In genomic region chr17:32992699-32993474, GRCm38 (mm10) we compare ENCODE assay signal across 8 mouse cellular contexts. TPM values are rescaled to one million over a fixed set of nuclear protein-coding genes. Genes with fewer than 3 reads are reported as not detected.
DNase-seq lines count a peak whose midpoint lies in the region; ATAC-seq and TF ChIP-seq lines count a peak whose summit lies in the region.

Gene Zfp952 (plus strand): TSS chr17:32993129.

- WGBS in forebrain, embryonic 11.5 days = under 1% methylated on average over 21 of the region's 21 CpGs
- 1% methylated on average over 21 of the region's 21 CpGs for WGBS in heart, embryonic 16.5 days
- WGBS in liver, embryonic 15.5 days (ENCODE audit: insufficient replicate concordance) = under 1% methylated on average over 21 of the region's 21 CpGs
- 2% methylated on average over 21 of the region's 21 CpGs for WGBS in neural tube, embryonic 12.5 days

- H3K36me3 ChIP-seq in CH12.LX (replicated peaks in 1 of 2; ENCODE audit: control insufficient read depth in 1 of 2, insufficient read depth in 1 of 2, low read length in 1 of 2) = peaks cover 9 to 23% of the 10 kb centered on the region in 2 experiments
- peaks cover 4% of the 10 kb centered on the region; the same call in 1 of the 2 replicates for H3K36me3 ChIP-seq in forebrain, embryonic 11.5 days (ENCODE audit: control insufficient read depth, insufficient read depth, low read length)
- peaks cover 8% of the 10 kb centered on the region for H3K36me3 ChIP-seq in heart, embryonic 16.5 days (ENCODE audit: control insufficient read depth, insufficient read depth)
- H3K36me3 ChIP-seq in liver, embryonic 15.5 days (replicated peaks) = 0 out of 2 replicates have a peak, but pooled peaks cover 6% of the 10 kb centered on the region
- peaks cover 18% of the 10 kb centered on the region for H3K36me3 ChIP-seq in neural tube, embryonic 12.5 days

- H3K27me3 ChIP-seq in CH12.LX (replicated peaks) = no peaks in the 10 kb centered on the region
- H3K27me3 ChIP-seq in forebrain, embryonic 11.5 days (ENCODE audit: control insufficient read depth, insufficient read depth, low read length) = no peaks in the 10 kb centered on the region
- no peaks in the 10 kb centered on the region for H3K27me3 ChIP-seq in heart, embryonic 16.5 days (ENCODE audit: control insufficient read depth, insufficient read depth, low read length)
- no peaks in the 10 kb centered on the region for H3K27me3 ChIP-seq in liver, embryonic 15.5 days
- no peaks in the 10 kb centered on the region for H3K27me3 ChIP-seq in neural tube, embryonic 12.5 days (replicated peaks)

- in situ Hi-C loops in CH12.LX (cut with MboI; ENCODE audit: low pct_ligation_motif_present, low pct_unique_long_range_greater_than_20kb, low sequenced_read_pairs) = no loop called here

- H3K27ac ChIP-seq in CH12.LX (ENCODE audit: insufficient read depth, low read depth) = peak within 1 kb of the TSS; percentile 54; the same call in 1 of the 2 replicates
- peak within 1 kb of the TSS; percentile 41; the same call in 1 of the 2 replicates for H3K27ac ChIP-seq in forebrain, embryonic 11.5 days (ENCODE audit: low read depth, low read length)
- H3K27ac ChIP-seq in heart, embryonic 16.5 days (ENCODE audit: low read length) = peak within 1 kb of the TSS; percentile 72
- peak within 1 kb of the TSS; percentile 76 for H3K27ac ChIP-seq in liver, embryonic 15.5 days (replicated peaks)
- H3K27ac ChIP-seq in neural tube, embryonic 12.5 days = peak within 1 kb of the TSS; percentile 15; the same call in 1 of the 2 replicates

- peaks cover 11% of the 10 kb centered on the region; the same call in 1 of the 2 replicates for H3K79me2 ChIP-seq in CH12.LX (replicated peaks; ENCODE audit: control insufficient read depth, extremely low read depth, insufficient read depth, poor library complexity, severe bottlenecking)

- H3K9me3 ChIP-seq in CH12.LX (replicated peaks; ENCODE audit: low read length) = no peaks in the 10 kb centered on the region
- no peaks in the 10 kb centered on the region for H3K9me3 ChIP-seq in forebrain, embryonic 11.5 days (ENCODE audit: control insufficient read depth, low read length)
- no peaks in the 10 kb centered on the region for H3K9me3 ChIP-seq in heart, embryonic 16.5 days (replicated peaks; ENCODE audit: control insufficient read depth, low read length)
- no peaks in the 10 kb centered on the region for H3K9me3 ChIP-seq in liver, embryonic 15.5 days (replicated peaks)
- H3K9me3 ChIP-seq in neural tube, embryonic 12.5 days = no peaks in the 10 kb centered on the region

- TF ChIP-seq CTCF in CH12.LX (conservative IDR thresholded peaks at IDR 0.05 in 1 of 2, IDR thresholded peaks at IDR 0.05 in 1 of 2; ENCODE audit: low read depth in 2 of 2, low read length in 2 of 2) = no peak

- H3K4me2 ChIP-seq in CH12.LX (ENCODE audit: insufficient read depth, low read depth, poor library complexity, severe bottlenecking) = peak within 1 kb of the TSS; percentile 86
- H3K4me2 ChIP-seq in forebrain, embryonic 11.5 days (ENCODE audit: low read depth, low read length, severe bottlenecking) = peak within 1 kb of the TSS; percentile 75
- H3K4me2 ChIP-seq in heart, embryonic 16.5 days (ENCODE audit: low read depth, low read length) = peak within 1 kb of the TSS; percentile 75
- H3K4me2 ChIP-seq in liver, embryonic 15.5 days = peak within 1 kb of the TSS; percentile 74
- H3K4me2 ChIP-seq in neural tube, embryonic 12.5 days (replicated peaks) = peak within 1 kb of the TSS; percentile 81

- no peak for TF ChIP-seq EP300 in CH12.LX (IDR thresholded peaks at IDR 0.05; ENCODE audit: low read length)

- peaks cover 0 to 15% of the 10 kb centered on the region in 2 experiments; a peak in 2 of 4 replicates for H3K4me1 ChIP-seq in CH12.LX (ENCODE audit: control insufficient read depth in 1 of 2, insufficient read depth in 2 of 2)
- H3K4me1 ChIP-seq in forebrain, embryonic 11.5 days (replicated peaks; ENCODE audit: control insufficient read depth, insufficient read depth, low read length) = no peaks in the 10 kb centered on the region; the same call in 1 of the 2 replicates
- peaks cover 11% of the 10 kb centered on the region for H3K4me1 ChIP-seq in heart, embryonic 16.5 days (ENCODE audit: control insufficient read depth, insufficient read depth, low read length)
- peaks cover 13% of the 10 kb centered on the region for H3K4me1 ChIP-seq in liver, embryonic 15.5 days (replicated peaks)
- H3K4me1 ChIP-seq in neural tube, embryonic 12.5 days = peaks cover 9% of the 10 kb centered on the region

- H3K9ac ChIP-seq in CH12.LX (ENCODE audit: insufficient read depth, low read depth) = peak within 1 kb of the TSS; percentile 79
- peak within 1 kb of the TSS; percentile 76 for H3K9ac ChIP-seq in forebrain, embryonic 11.5 days (ENCODE audit: low read length)
- H3K9ac ChIP-seq in heart, embryonic 16.5 days (ENCODE audit: low read length) = peak within 1 kb of the TSS; percentile 82
- H3K9ac ChIP-seq in liver, embryonic 15.5 days = peak within 1 kb of the TSS; percentile 77
- peak within 1 kb of the TSS; percentile 71 for H3K9ac ChIP-seq in neural tube, embryonic 12.5 days

- peak; percentile 96 for ATAC-seq in forebrain, embryonic 11.5 days (replicated peaks; ENCODE audit: low FRiP score)
- peak; percentile 95 for ATAC-seq in heart, embryonic 16.5 days (replicated peaks; ENCODE audit: extremely low read depth, insufficient read depth, low FRiP score)
- peak; percentile 89 for ATAC-seq in liver, embryonic 15.5 days (ENCODE audit: insufficient read depth)
- ATAC-seq in neural tube, embryonic 12.5 days (ENCODE audit: low FRiP score, low read depth) = peak; percentile 93

- TF ChIP-seq POLR2A in CH12.LX (IDR thresholded peaks at IDR 0.05; ENCODE audit: low read depth, low read length) = peak; percentile 70

- peak within 1 kb of the TSS; percentile 69 to 93 (median 75) for H3K4me3 ChIP-seq in CH12.LX (replicated peaks in 1 of 3; ENCODE audit: low read depth in 2 of 3, low read length in 2 of 3, poor library complexity in 1 of 3)
- H3K4me3 ChIP-seq in forebrain, embryonic 11.5 days (ENCODE audit: low read depth, low read length) = peak within 1 kb of the TSS; percentile 79
- H3K4me3 ChIP-seq in heart, embryonic 16.5 days (ENCODE audit: low read length) = peak within 1 kb of the TSS; percentile 91
- H3K4me3 ChIP-seq in liver, embryonic 15.5 days (replicated peaks) = peak within 1 kb of the TSS; percentile 83
- H3K4me3 ChIP-seq in neural tube, embryonic 12.5 days = peak within 1 kb of the TSS; percentile 71

- dilution Hi-C loops in CH12.LX (cut with MboI; ENCODE audit: extremely low pct_ligation_motif_present, extremely low pct_unique_long_range_greater_than_20kb, low sequenced_read_pairs) = no loop called here

- TF ChIP-seq RAD21 in CH12.LX (IDR thresholded peaks at IDR 0.05; ENCODE audit: low read depth, low read length) = no peak

- peak; percentile 93 for DNase-seq in CH12.LX (ENCODE audit: extremely low read depth)
- peak; percentile 87 for DNase-seq in c-Kit-positive CD71-positive TER-119-negative erythroid progenitor cells, embryonic 14.5 days (ENCODE audit: low read depth)
- peak; percentile 77 for DNase-seq in forebrain, embryonic 11.5 days (ENCODE audit: low spot score)
- DNase-seq in kidney, postnatal 36 days = peak; percentile 89 to 93
- peak; percentile 91 for DNase-seq in telencephalon, adult 2 months (ENCODE audit: low read depth, low spot score)

TF ChIP-seq in CH12.LX, 34 proteins besides CTCF, POLR2A, EP300 and RAD21 (continues in another document):
- TF ChIP-seq JUND (conservative IDR thresholded peaks at IDR 0.05; ENCODE audit: low read depth, low read length) (no peak), USF2 (conservative IDR thresholded peaks at IDR 0.05; ENCODE audit: low read depth, low read length) (no peak), ZC3H11A (IDR thresholded peaks at IDR 0.05; ENCODE audit: low read depth, low read length) (no peak), MYC (IDR thresholded peaks at IDR 0.05; ENCODE audit: low read depth, low read length) (peak; percentile 57; the same call in 1 of the 2 replicates), ZNF384 (IDR thresholded peaks at IDR 0.05; ENCODE audit: low read depth, low read length) (no peak), TCF12 (IDR thresholded peaks at IDR 0.05; ENCODE audit: low read depth, low read length) (0 out of 2 replicates have a peak, but pooled peaks have one; percentile 48), NELFE (IDR thresholded peaks at IDR 0.05; ENCODE audit: low read depth, low read length) (peak; percentile 77; the same call in 1 of the 2 replicates), MEF2A (IDR thresholded peaks at IDR 0.05; ENCODE audit: borderline replicate concordance, low read depth, low read length) (no peak), TBP (conservative IDR thresholded peaks at IDR 0.05; ENCODE audit: low read depth, low read length) (peak; percentile 80; the same call in 1 of the 2 replicates), MXI1 (IDR thresholded peaks at IDR 0.05; ENCODE audit: low read depth, low read length) (peak; percentile 87), GABPA (IDR thresholded peaks at IDR 0.05; ENCODE audit: insufficient replicate concordance, low read depth, low read length) (no peak; the same call in 1 of the 2 replicates), USF1 (IDR thresholded peaks at IDR 0.05; ENCODE audit: low read depth, low read length) (no peak), E2F4 (IDR thresholded peaks at IDR 0.05; ENCODE audit: insufficient replicate concordance, low read depth, low read length) (0 out of 2 replicates have a peak, but pooled peaks have one; percentile 54), MAX (IDR thresholded peaks at IDR 0.05; ENCODE audit: low read length) (peak; percentile 65; the same call in 1 of the 2 replicates), UBTF (IDR thresholded peaks at IDR 0.05; ENCODE audit: low read depth, low read length) (no peak), MAFK (IDR thresholded peaks at IDR 0.05; ENCODE audit: insufficient replicate concordance, low read length) (no peak), IRF4 (IDR thresholded peaks at IDR 0.05; ENCODE audit: low read depth, low read length) (no peak; the same call in 1 of the 2 replicates), ZMIZ1 (IDR thresholded peaks at IDR 0.05; ENCODE audit: low read depth, low read length) (no peak; the same call in 1 of the 2 replicates), KAT2A (IDR thresholded peaks at IDR 0.05; ENCODE audit: insufficient replicate concordance, low read length) (peak; percentile 85; the same call in 1 of the 2 replicates), SIN3A (IDR thresholded peaks at IDR 0.05; ENCODE audit: low read length) (peak; percentile 87)

RNA-seq across cellular contexts. Expression of gene Zfp952, which starts in this region (rescaled TPM):
- total RNA-seq in CH12.LX (2012; rRNA removed) (4.2 and 4.5 TPM in 2 replicates), CH12.LX (2014; rRNA removed) (5.7 TPM in 2 replicates)
- 4.3 and 5.5 TPM in 2 replicates for polyA plus RNA-seq in CH12.LX (2012; ENCODE audit: insufficient read length, low read depth)
- polyA plus RNA-seq in forebrain, embryonic 11.5 days (2014; fragmentation: Nextera tagmentation; extraction: Ambion mirVana) = 16.2 and 16.7 TPM in 2 replicates
- 7.9 and 8.2 TPM in 2 replicates for polyA plus RNA-seq in heart, embryonic 16.5 days (2015; fragmentation: Nextera tagmentation; extraction: Ambion mirVana)
- 2.5 and 3.0 TPM in 2 replicates for polyA plus RNA-seq in liver, embryonic 15.5 days (2015; fragmentation: Nextera tagmentation; extraction: Ambion mirVana)
- polyA plus RNA-seq in neural tube, embryonic 12.5 days (2016; fragmentation: Nextera tagmentation; extraction: Ambion mirVana) = 16.9 and 19.4 TPM in 2 replicates

Comparison
In these comparisons a context has a peak if more than half of its experiments do, and no peak if none do; other contexts are left out.
1. Peak in every context shown above with its lines: DNase-seq, ATAC-seq, H3K4me3 ChIP-seq and H3K27ac ChIP-seq.
2. H3K27ac ChIP-seq: peak in every context shown above with its lines; median percentile 76 in liver, embryonic 15.5 days; 72 in heart, embryonic 16.5 days; 54 in CH12.LX; 41 in forebrain, embryonic 11.5 days; 15 in neural tube, embryonic 12.5 days.